Mouse (Mus musculus) brain, embryonic 14.5 days (tissue): Measurements from ENCODE around the gene Hps4.

Experiments
- CTCF ChIP-seq: fragments of 200-500 bp; IDR thresholded peaks from 2 replicates; pipeline ENCODE4 v1.5.1; 2012; ENCODE audit warnings: inconsistent platforms, mild to moderate bottlenecking, moderate library complexity, borderline replicate concordance; ENCODE audit not compliant: insufficient read depth, insufficient read length; ENCODE audit errors: extremely low read depth
- POLR2A ChIP-seq: fragments of 200-500 bp; IDR thresholded peaks from 2 replicates; pipeline ENCODE4 v1.6.1; 2012; ENCODE audit warnings: mild to moderate bottlenecking, inconsistent platforms, borderline replicate concordance; ENCODE audit not compliant: poor library complexity, insufficient read depth, insufficient read length, severe bottlenecking; ENCODE audit errors: extremely low read depth

DNA sequence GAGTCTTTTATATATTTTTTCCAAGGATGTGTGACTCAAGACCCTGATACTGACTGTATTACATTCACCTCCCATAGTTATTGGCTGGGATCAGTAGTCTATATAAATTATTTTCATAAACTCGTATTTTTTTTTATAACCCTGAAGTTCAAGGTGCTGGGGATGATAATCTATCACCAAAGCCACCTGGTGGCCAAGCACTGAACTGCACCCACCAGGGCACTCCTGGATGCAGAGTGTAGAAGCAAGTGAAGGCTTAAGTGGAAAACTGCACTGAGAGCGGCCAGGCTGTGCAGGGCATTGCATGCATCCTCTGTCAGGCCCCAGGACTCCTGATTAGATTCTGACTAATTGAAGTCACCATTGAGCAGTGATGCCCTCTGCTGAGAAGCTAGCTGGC is 84.4 kb downstream of the Hps4 start:
- peak; percentile 83 for TF ChIP-seq CTCF
- no peak for TF ChIP-seq POLR2A
